Mouse (Mus musculus): ENCODE data around the gene Aqp11.

Gene Aqp11

DNA sequence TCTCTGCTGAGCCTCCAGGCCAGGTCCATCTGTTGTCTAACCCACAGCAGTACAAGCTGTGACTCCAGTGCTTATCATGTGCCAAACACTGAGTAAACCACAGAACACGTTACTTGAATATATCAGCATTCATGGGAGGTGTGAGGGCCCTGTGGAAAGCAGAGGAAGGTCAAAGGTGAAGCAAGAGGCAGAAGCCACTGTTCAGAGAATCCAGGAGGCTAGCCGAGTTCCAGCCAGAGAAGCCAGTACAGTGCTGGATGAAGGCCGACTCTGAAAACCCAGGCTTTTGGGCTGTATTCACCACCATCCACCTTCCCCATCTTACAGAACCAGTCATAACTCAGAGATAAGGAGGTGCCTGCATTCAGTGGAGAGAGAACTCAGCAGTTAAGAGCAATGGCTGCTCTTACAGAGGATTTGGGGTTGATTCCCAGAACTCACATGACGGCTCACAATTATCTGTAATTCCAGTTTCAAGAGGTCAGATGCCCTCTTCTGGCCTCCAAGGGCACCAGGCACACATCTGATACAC is 9.2 kb upstream of the Aqp11 start:
- DNase-seq = no peak

DNA sequence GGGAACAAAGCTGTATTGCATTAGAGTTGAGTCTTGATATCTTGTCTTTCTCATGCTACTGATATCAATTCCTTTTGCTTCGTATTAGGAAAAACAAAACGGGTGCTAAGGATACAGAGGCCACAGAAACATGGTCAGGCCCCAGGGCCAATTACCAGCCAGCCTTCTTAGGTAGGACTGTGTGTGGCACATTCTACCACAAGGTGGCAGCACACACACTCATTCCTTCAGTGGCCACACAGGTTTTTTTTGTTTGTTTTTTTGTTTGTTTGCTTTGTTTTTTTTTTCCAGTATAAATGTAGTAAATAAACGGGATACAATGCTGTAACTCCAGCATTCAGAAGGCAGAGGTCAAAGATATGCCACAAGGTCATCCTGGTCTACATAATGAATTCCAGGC is 7.2 kb upstream of the Aqp11 start:
- DNase-seq = no peak

DNA sequence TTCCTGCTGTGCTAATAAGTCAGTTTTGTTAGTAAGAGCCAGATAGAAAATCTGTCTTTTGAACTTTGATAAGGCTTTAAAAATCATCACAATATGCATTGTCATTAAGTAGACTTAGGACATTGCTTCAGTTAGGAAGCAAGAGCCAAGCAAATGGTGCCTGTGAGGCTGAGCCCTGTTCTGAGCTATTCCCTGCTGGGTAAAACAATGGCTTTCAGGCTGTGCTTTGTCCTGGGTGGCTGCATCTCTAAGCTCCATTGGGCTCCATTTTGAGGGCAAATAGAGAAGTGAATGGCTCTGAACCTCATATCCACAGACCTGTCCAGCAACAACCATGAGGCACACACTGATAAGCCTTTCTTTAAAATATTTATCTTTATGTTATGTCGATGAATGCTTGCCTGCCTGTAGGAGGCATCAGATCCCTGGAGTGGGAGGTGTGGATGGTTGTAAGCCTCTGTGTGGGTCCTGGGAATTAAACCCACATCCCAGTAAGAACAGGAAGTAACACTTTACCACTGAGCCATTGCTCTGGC is 3.7 kb upstream of the Aqp11 start:
- no peak for DNase-seq

- no peak for DNase-seq
These were observed 2.9 kb upstream of the Aqp11 start for GRCm38 (mm10) chr7:97740948-97741347.

GRCm38 (mm10) chr7:97737256-97737637 is 842 bp downstream of the Aqp11 start:
- DNase-seq = no peak

DNA sequence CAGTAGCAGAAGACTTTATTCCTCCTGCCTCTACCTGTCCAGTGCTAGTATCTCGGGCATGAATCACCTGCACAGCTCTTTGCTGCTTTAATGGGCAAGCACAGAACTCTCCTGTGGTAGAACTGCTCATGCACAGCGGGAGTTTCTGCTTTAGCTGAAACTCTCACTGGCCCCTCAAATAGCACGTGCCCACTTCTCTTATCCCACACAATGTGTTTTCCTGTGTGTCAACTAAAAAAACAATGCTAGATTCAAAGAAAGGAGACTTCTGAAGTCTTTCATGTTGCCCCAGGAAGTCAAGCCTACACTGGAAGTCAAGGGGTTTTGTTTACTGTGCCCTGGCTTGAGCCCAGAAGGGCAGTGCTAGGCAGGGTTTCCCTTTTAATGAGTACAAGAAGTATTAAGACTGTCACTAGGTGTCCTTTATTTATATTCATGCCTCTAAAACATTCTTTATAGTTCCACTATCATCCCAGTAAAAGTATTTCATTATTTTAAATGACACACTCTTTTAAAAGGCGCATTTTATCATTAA is 2.1 kb downstream of the Aqp11 start:
- DNase-seq = no peak

DNA sequence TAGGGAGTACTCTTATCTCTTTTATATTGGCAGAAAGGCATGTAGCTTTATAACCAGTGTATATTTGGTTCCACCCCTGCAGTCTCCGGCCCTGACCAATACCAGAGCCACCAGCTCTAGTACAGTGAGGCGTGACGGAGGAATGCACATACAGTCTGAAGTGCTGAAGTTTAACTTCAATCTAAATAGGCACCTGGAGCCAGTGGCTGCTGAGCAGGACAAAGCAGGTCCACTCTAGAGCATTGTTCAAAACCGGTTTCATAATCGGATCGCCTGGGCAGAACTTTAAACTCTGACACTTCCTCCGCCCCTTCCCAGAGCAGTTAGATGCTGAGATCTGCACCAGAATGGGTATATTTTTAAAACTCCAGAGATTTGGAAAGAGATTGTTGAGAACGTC is 3.1 kb downstream of the Aqp11 start:
- DNase-seq = no peak

GRCm38 (mm10) chr7:97733606-97734005 is 4.5 kb downstream of the Aqp11 start:
- no peak for DNase-seq

DNA sequence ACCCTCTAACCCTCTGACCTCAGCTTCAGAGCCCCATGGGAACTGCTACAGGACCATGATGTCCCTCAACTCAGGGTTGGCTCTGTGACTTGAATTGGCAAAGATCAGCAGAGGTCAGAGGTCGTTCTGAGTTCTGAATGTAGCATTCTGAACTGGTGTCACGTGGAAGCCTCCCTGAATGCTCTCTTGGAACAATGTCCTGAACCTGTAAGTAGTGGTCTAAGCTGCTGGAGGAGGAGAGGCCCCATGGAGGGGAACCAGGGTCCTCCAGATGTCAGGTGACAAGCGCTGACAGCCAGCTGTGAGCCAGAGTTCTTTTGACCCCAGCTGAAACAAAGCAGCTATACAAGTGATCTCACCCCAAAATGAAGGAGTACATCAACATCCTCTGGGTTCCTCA is 7.7 kb downstream of the Aqp11 start:
- DNase-seq = no peak

- DNase-seq = no peak
These were observed 9.1 kb downstream of the Aqp11 start for GRCm38 (mm10) chr7:97728666-97729614.

GRCm38 (mm10) chr7:97726778-97727177 is 11.3 kb downstream of the Aqp11 start:
- no peak for DNase-seq

DNA sequence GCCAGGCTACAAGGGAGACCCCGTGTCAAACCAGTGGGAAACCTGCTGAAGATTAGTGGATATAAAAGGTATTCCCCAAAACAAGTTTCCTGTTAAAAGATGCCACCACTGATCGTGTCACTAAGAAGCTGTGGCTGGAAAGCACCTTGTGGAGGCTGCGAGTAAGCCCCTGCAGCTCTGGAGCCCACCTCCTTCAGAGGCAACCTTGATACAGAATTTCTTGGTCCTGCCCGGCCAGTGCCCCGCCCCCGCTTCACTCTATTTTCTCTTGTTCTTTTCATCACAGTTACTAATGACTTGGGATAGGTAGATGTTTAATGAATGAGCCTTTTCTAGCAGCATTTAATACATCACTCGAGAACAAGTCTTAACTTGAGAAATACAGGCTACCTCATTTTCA is 12.0 kb downstream of the Aqp11 start:
- DNase-seq = no peak

- no peak for DNase-seq
These were observed 12.7 kb downstream of the Aqp11 start for GRCm38 (mm10) chr7:97725401-97725800.

DNA sequence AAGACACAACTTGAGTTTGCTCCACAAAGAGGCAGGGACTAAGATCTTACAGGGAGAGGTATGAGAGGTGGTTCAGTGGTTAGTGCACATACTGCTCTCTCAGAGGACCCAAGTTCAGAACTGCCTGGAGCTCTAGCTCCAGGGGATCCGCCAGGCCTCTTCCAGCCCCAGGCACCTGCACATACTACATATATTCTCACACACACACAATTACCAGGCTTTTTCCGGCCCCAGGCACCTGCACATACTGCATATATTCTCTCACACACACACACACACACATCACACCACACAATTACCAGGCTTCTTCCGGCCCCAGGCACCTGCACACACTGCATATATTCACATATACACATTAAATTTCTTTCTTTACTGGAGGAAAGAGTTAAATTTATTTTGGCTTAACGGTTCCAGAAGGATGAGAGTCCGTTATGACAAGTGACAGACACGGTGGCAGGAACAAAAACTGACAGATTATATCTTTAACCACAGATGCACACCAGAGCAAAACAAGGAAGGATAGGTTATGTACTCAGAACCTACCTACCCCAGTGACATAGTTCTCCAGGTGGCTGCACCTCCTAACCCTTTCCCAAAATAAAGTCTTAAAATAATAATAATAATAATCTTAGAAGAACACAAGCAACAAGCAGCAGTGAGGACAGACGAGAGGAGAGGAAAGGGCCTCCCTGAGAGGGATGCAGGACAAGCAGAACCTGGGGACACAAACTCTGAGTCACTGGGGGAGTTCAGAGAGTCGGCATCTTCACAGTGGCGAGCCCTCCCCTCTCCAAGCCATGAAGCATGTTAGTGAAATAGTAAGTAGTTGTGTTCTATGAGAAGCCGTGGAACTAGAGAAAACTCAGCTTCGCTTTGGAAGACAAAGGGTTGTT is 14.2 kb downstream of the Aqp11 start:
- no peak for DNase-seq

DNA sequence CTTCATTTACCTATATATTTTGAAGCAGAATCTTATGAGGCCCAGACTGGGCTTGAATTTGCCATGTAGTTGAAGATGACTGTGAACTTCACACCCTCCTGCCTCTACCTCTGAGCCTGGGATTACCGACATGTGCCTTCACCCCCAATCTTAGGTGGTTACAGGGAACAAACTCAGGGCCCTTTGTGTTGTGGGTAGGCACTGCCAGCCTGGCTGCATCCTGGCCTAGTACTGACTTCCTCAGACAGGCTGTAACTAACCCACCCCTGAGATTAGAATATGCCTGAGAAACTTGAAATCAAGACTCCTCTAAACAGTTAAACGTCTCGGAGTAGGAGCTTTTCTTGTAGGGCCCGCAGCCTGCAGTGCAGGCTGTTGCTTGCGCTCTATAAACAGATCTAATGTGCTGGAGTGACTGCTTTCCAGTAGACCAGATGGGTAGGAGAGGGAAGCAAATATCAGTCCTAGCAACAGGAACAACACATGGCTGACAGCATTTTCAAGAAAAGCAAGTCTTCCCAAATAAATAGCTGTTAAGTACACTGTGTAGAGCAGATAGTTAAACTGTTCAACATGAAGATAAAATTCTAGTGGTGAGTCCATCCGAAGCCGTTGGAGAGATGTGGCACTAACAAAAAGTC is 15.7 kb downstream of the Aqp11 start:
- DNase-seq = no peak

DNA sequence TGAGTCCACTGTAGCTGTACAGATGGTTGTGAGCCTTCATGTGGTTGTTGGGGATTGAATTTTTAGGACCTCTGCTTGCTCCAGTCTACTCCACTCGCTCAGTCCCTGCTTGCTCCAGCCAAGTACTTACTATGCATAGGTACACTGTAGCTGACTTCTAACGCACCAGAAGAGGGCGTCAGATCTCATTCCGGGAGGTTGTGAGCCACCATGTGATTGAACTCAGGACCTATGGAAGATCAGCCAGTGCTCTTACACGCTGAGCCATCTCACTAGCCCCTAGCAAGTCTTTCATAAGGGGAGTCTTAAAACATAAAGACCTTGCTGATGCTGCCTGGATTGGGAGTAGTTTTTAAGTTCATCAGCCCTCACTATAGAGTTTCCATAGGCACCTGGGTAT is 18.0 kb downstream of the Aqp11 start:
- no peak for DNase-seq

GRCm38 (mm10) chr7:97719078-97719477 is 19.0 kb downstream of the Aqp11 start:
- no peak for DNase-seq

DNA sequence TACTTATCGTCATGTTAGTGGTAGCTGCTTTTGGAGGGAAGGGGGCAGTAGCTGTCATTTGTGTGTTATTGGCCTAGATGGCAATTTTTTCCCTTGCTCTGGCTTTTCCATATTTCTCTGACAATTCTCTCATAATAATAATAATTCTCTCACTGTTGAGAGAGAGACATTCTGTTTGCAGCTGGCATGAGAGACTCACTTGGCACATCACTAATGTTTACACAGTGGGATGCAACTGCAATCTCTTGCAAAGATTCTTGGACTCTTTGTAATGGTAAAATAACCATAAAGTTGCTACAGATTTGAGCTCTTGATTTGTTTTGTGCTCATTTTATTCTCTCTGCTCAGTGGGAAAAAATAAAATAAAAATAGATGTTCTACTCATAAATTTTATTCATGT is 20.8 kb downstream of the Aqp11 start:
- no peak for DNase-seq

GRCm38 (mm10) chr7:97714651-97715050 is 23.4 kb downstream of the Aqp11 start:
- DNase-seq = no peak

DNA sequence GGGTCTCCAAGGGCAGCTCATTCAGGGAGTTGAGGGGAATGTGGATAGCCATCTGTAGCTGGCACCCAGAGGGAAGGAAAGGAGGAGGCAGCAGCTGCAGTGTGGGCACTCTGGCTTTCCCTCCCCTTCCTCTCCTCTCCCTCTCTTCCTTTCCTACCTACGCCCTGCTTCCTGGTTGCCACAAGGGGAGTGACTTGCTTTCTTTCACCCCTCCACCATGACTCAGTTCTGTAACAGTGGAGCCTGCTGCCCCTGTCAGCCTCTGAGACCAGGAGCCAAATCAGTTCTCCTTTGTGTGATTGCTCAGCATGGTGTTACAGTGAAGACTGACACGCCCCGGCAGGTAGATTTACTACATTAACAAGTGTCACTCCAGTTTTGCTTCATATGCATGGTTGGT is 28.9 kb downstream of the Aqp11 start:
- peak; percentile 87 for DNase-seq

DNA sequence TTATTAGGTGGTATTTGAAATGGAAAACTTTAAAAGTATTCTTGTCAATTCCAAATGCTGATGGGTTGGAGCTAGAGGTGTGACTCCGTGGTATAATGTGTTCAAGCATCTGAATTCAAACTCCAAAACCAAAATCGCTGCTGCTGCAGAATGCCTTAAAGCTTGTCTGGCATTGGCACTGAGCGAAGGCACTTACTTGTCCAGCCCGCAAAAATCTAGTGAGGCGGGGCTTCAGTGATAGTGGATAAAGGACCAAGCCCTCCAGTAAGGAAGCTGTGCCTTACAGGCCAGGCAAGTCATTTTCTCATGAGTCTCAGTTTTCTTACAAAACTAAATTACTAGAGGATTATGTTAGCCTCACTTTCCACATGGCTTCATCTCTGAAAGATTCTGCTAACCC is 30.3 kb downstream of the Aqp11 start:
- peak; percentile 72 for DNase-seq

DNA sequence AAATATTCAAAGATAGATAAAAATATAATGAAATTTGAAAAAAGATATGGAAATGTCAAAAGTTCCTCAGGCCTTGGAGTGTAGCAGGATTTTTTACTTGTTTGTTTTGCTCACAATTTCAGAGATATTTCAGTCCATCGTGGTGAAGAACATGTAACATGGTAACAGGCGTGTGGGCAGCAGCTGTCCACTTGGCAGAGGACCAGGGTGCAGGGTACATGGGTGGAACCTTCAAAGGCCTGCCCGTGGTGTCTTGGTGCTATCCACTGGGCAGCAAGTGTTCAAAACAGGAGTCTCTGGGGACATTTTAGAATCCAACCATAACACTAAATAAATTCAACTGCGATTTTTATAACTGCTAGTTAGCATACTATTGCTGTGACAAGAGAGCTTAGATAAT is 31.0 kb downstream of the Aqp11 start:
- DNase-seq = peak; percentile 87

DNA sequence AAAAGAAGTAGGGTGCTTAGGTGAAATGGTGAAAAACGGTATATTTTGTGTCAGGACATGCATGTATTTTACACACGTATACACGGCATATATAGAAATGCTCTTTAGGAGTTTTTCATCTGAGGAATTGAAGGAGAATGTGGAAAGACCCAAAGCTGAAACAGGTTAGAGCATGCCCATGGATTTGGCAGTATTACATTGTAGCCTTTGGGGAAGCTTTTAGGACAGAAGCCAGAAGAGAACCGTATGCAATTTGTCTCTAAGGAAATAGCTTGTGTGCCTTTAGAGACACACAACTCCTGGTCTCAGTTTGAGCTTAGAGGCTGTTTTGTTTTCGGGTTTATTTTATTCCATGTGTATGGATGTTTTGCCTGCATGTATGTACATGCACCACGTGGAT is 37.0 kb downstream of the Aqp11 start:
- peak; percentile 23 for DNase-seq
